Mouse (Mus musculus): ENCODE measurements around the gene Fgfr2. TPM values are rescaled to one million over a fixed set of nuclear protein-coding genes. Genes with fewer than 3 reads are reported as not detected.

Fgfr2 gene
- polyA plus RNA-seq, 1 experiment from 2014 or later: 17.2 TPM

GRCm38 (mm10) chr7:130954177-130954601, 2169.0 kb downstream of the Fgfr2 start:
- no peak overlapping the region for H3K4me2 ChIP-seq
- H3K4me3 ChIP-seq: no peak overlapping the region
- H3K27ac ChIP-seq: no peak overlapping the region
- no peak overlapping the region for H3K9ac ChIP-seq
- H3K27me3 ChIP-seq: no peaks in the 10 kb centered on the region
- no peaks in the 10 kb centered on the region for H3K9me3 ChIP-seq (replicated peaks)
- ATAC-seq (replicated peaks; ENCODE audit: insufficient number of reproducible peaks, insufficient read depth, low FRiP score, low read depth): no peak
- 87% methylated on average over 10 of the region's 10 CpGs for WGBS
- peaks cover 22% of the 10 kb centered on the region for H3K4me1 ChIP-seq (replicated peaks)
- H3K36me3 ChIP-seq: no peaks in the 10 kb centered on the region

GRCm38 (mm10) chr7:130953376-130953775, 2169.8 kb downstream of the Fgfr2 start:
- Histone ChIP-seq H3K4me2 (no peak overlapping the region), H3K27me3 (no peaks in the 10 kb centered on the region), H3K9ac (no peak overlapping the region), H3K36me3 (no peaks in the 10 kb centered on the region), H3K9me3 (replicated peaks) (no peaks in the 10 kb centered on the region), H3K27ac (no peak overlapping the region), H3K4me1 (replicated peaks) (peaks cover 25% of the 10 kb centered on the region), H3K4me3 (no peak overlapping the region)
- 86% methylated on average over 10 of the region's 10 CpGs for WGBS
- no peak for ATAC-seq (replicated peaks; ENCODE audit: insufficient number of reproducible peaks, insufficient read depth, low FRiP score, low read depth)

- no peak for ATAC-seq (replicated peaks; ENCODE audit: insufficient number of reproducible peaks, insufficient read depth, low FRiP score, low read depth)
- Histone ChIP-seq H3K9ac (no peak overlapping the region), H3K27me3 (no peaks in the 10 kb centered on the region), H3K27ac (peak overlapping the region; percentile 45), H3K9me3 (replicated peaks) (no peaks in the 10 kb centered on the region), H3K4me1 (replicated peaks) (peaks cover 41% of the 10 kb centered on the region), H3K4me3 (no peak overlapping the region), H3K36me3 (no peaks in the 10 kb centered on the region), H3K4me2 (no peak overlapping the region)
- 76% methylated on average over 5 of the region's 5 CpGs for WGBS
Observed at GRCm38 (mm10) chr7:130951004-130951403, 2172.1 kb downstream of the Fgfr2 start.

- no peak for ATAC-seq (replicated peaks; ENCODE audit: insufficient number of reproducible peaks, insufficient read depth, low FRiP score, low read depth)
- H3K9me3 ChIP-seq (replicated peaks): no peaks in the 10 kb centered on the region
- no peak overlapping the region for H3K4me3 ChIP-seq
- H3K4me1 ChIP-seq (replicated peaks): peaks cover 41% of the 10 kb centered on the region
- H3K9ac ChIP-seq: no peak overlapping the region
- H3K27me3 ChIP-seq: no peaks in the 10 kb centered on the region
- WGBS: 81% methylated on average over 7 of the region's 7 CpGs
- no peaks in the 10 kb centered on the region for H3K36me3 ChIP-seq
- no peak overlapping the region for H3K4me2 ChIP-seq
- peak overlapping the region; percentile 45 for H3K27ac ChIP-seq
Observed at GRCm38 (mm10) chr7:130950482-130950881, 2172.7 kb downstream of the Fgfr2 start.

GRCm38 (mm10) chr7:130949331-130949751, 2173.8 kb downstream of the Fgfr2 start:
- Histone ChIP-seq H3K4me1 (replicated peaks) (peaks cover 41% of the 10 kb centered on the region), H3K27me3 (no peaks in the 10 kb centered on the region), H3K9me3 (replicated peaks) (no peaks in the 10 kb centered on the region), H3K4me2 (peak overlapping the region; percentile 60), H3K27ac (peak overlapping the region; percentile 94), H3K9ac (peak overlapping the region; percentile 40; the same call in 1 of the 2 replicates), H3K36me3 (no peaks in the 10 kb centered on the region), H3K4me3 (peak overlapping the region; percentile 18)
- 13% methylated on average over 8 of the region's 8 CpGs for WGBS
- ATAC-seq (replicated peaks; ENCODE audit: insufficient number of reproducible peaks, insufficient read depth, low FRiP score, low read depth): peak; percentile 82

GRCm38 (mm10) chr7:130948563-130949208, 2174.5 kb downstream of the Fgfr2 start:
- peak overlapping the region; percentile 94 for H3K27ac ChIP-seq
- WGBS: 23% methylated on average over 5 of the region's 5 CpGs
- no peaks in the 10 kb centered on the region for H3K36me3 ChIP-seq
- H3K4me2 ChIP-seq: peak overlapping the region; percentile 60
- H3K4me1 ChIP-seq (replicated peaks): peaks cover 41% of the 10 kb centered on the region
- H3K4me3 ChIP-seq: peak overlapping the region; percentile 18
- ATAC-seq (replicated peaks; ENCODE audit: insufficient number of reproducible peaks, insufficient read depth, low FRiP score, low read depth): peak; percentile 82
- no peaks in the 10 kb centered on the region for H3K9me3 ChIP-seq (replicated peaks)
- H3K9ac ChIP-seq: no peak overlapping the region
- no peaks in the 10 kb centered on the region for H3K27me3 ChIP-seq

GRCm38 (mm10) chr7:130946303-130946702, 2176.8 kb downstream of the Fgfr2 start:
- H3K27me3 ChIP-seq: no peaks in the 10 kb centered on the region
- H3K4me2 ChIP-seq: no peak overlapping the region
- no peaks in the 10 kb centered on the region for H3K36me3 ChIP-seq
- H3K4me1 ChIP-seq (replicated peaks): peaks cover 41% of the 10 kb centered on the region
- no peak overlapping the region for H3K9ac ChIP-seq
- ATAC-seq (replicated peaks; ENCODE audit: insufficient number of reproducible peaks, insufficient read depth, low FRiP score, low read depth): no peak
- no peak overlapping the region for H3K27ac ChIP-seq
- no peaks in the 10 kb centered on the region for H3K9me3 ChIP-seq (replicated peaks)
- H3K4me3 ChIP-seq: no peak overlapping the region
- WGBS: 72% methylated on average over 12 of the region's 12 CpGs

- Histone ChIP-seq H3K9me3 (replicated peaks) (no peaks in the 10 kb centered on the region), H3K4me1 (replicated peaks) (peaks cover 36% of the 10 kb centered on the region), H3K27ac (no peak overlapping the region), H3K4me2 (no peak overlapping the region), H3K36me3 (no peaks in the 10 kb centered on the region), H3K9ac (no peak overlapping the region), H3K27me3 (no peaks in the 10 kb centered on the region), H3K4me3 (no peak overlapping the region)
- WGBS: 89% methylated on average over 3 of the region's 3 CpGs
- no peak for ATAC-seq (replicated peaks; ENCODE audit: insufficient number of reproducible peaks, insufficient read depth, low FRiP score, low read depth)
Observed at GRCm38 (mm10) chr7:130945730-130946129, 2177.4 kb downstream of the Fgfr2 start.

- no peak overlapping the region for H3K9ac ChIP-seq
- H3K36me3 ChIP-seq: no peaks in the 10 kb centered on the region
- no peak overlapping the region for H3K4me2 ChIP-seq
- H3K27me3 ChIP-seq: no peaks in the 10 kb centered on the region
- no peak overlapping the region for H3K27ac ChIP-seq
- ATAC-seq (replicated peaks; ENCODE audit: insufficient number of reproducible peaks, insufficient read depth, low FRiP score, low read depth): no peak
- H3K4me1 ChIP-seq (replicated peaks): peaks cover 35% of the 10 kb centered on the region
- H3K4me3 ChIP-seq: no peak overlapping the region
- 88% methylated on average over 11 of the region's 11 CpGs for WGBS
- no peaks in the 10 kb centered on the region for H3K9me3 ChIP-seq (replicated peaks)
Observed at GRCm38 (mm10) chr7:130944766-130945475, 2178.2 kb downstream of the Fgfr2 start.

GRCm38 (mm10) chr7:130943280-130943895, 2179.8 kb downstream of the Fgfr2 start:
- WGBS: 89% methylated on average over 9 of the region's 9 CpGs
- ATAC-seq (replicated peaks; ENCODE audit: insufficient number of reproducible peaks, insufficient read depth, low FRiP score, low read depth): no peak

GRCm38 (mm10) chr7:130940733-130941132, 2182.4 kb downstream of the Fgfr2 start:
- Histone ChIP-seq H3K4me3 (no peak overlapping the region), H3K36me3 (no peaks in the 10 kb centered on the region), H3K4me1 (replicated peaks) (peaks cover 29% of the 10 kb centered on the region), H3K9me3 (replicated peaks) (no peaks in the 10 kb centered on the region), H3K4me2 (no peak overlapping the region), H3K27me3 (peaks cover 19% of the 10 kb centered on the region; the same call in 1 of the 2 replicates), H3K27ac (no peak overlapping the region), H3K9ac (no peak overlapping the region)
- ATAC-seq (replicated peaks; ENCODE audit: insufficient number of reproducible peaks, insufficient read depth, low FRiP score, low read depth): no peak
- WGBS: 71% methylated on average over 8 of the region's 8 CpGs

More at GRCm38 (mm10) chr7:130943280-130943895, 2179.8 kb downstream of the Fgfr2 start:
- Histone ChIP-seq H3K9me3 (replicated peaks) (no peaks in the 10 kb centered on the region), H3K9ac (no peak overlapping the region), H3K36me3 (no peaks in the 10 kb centered on the region), H3K4me1 (replicated peaks) (peaks cover 26% of the 10 kb centered on the region), H3K27me3 (no peaks in the 10 kb centered on the region), H3K4me2 (no peak overlapping the region), H3K27ac (no peak overlapping the region), H3K4me3 (no peak overlapping the region)
